Mouse (Mus musculus) liver, embryonic 16.5 days (tissue): ENCODE results near the gene Nostrin. TPM values are rescaled to one million over a fixed set of nuclear protein-coding genes. Genes with fewer than 3 reads are reported as not detected.

Experiments
- ATAC-seq: fragments of 200-750 bp; cut with Nextera tagmentation; 2 replicates; pipeline ENCODE4 v1.8.0; 2017; ENCODE audit warnings: low read depth, mild to moderate bottlenecking, moderate number of reproducible peaks, moderate library complexity
- H3K27ac ChIP-seq: fragments of 300-500 bp; sonication (generic); 2 replicates; pipeline ENCODE4 v1.5.1; 2014; ENCODE audit warnings: mild to moderate bottlenecking, low read length
- H3K27me3 ChIP-seq: fragments of 300-500 bp; sonication (generic); 2 replicates; pipeline ENCODE4 v1.6.1; 2014; ENCODE audit warnings: low read depth, low read length, mixed read lengths; ENCODE audit not compliant: control insufficient read depth, insufficient read depth
- H3K36me3 ChIP-seq: fragments of 300-500 bp; sonication (generic); 2 replicates; pipeline ENCODE4 v1.6.1; 2014; ENCODE audit warnings: mild to moderate bottlenecking; ENCODE audit not compliant: control insufficient read depth, insufficient read depth
- H3K4me1 ChIP-seq: fragments of 300-500 bp; sonication (generic); 2 replicates; pipeline ENCODE4 v1.6.1; 2014; ENCODE audit warnings: low read depth, low read length, mixed read lengths; ENCODE audit not compliant: control insufficient read depth
- H3K4me2 ChIP-seq: fragments of 300-500 bp; sonication (generic); 2 replicates; pipeline ENCODE4 v1.6.1; 2014; ENCODE audit warnings: low read depth, low read length, mixed read lengths
- H3K4me3 ChIP-seq: fragments of 300-500 bp; sonication (generic); 2 replicates; pipeline ENCODE4 v1.5.1; 2014; ENCODE audit warnings: low read depth, mild to moderate bottlenecking, low read length
- H3K9ac ChIP-seq: fragments of 300-500 bp; sonication (generic); 2 replicates; pipeline ENCODE4 v1.6.1; 2014; ENCODE audit warnings: low read depth, low read length
- H3K9me3 ChIP-seq: fragments of 300-500 bp; sonication (generic); replicated peaks from 2 replicates; pipeline ENCODE4 v1.6.1; 2016; ENCODE audit warnings: low read length; ENCODE audit not compliant: control insufficient read depth
- WGBS: fragments of 180-500 bp; shearing (Covaris S2); extraction: QIAGEN DNeasy Blood & Tissue Kit; methylation state at CpG from one replicate; pipeline ENCODE4 v1.1.7; 2014; ENCODE audit not compliant: insufficient replicate concordance; 5-methylcytosine and 5-hydroxymethylcytosine counted together
- polyA plus RNA-seq: library from polyadenylated mRNA; unstranded; fragments of >200 nt; fragmentation: Nextera tagmentation; extraction: Ambion mirVana; gene quantifications from 2 replicates; pipeline ENCODE4 v1.2.1, GENCODE M21; 2015

Nostrin gene
- polyA plus RNA-seq, 1 experiment from 2014 or later, result 7.2 TPM

DNA sequence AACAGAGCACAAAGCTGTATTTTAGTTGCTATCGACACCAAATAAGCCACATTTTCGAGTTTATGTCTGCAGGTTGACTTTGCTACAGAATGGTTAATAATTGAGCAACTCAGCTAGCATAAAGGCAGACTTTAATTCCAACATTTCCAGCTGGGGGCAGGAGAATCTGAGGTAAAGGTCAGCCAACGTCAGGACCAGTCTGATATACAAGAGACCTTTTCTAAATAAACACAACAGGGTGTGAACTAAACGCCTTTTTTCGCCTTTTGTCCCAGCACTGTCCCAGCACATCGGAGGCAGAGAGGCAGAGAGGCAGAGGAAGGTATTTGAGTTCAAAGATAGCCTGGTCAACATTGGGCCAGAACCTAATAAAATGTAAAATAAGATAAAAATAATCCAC, 69.6 kb downstream of the Nostrin start:
- H3K4me3 ChIP-seq, result peak overlapping the region; percentile 91
- H3K27ac ChIP-seq, result peak overlapping the region; percentile 82

DNA sequence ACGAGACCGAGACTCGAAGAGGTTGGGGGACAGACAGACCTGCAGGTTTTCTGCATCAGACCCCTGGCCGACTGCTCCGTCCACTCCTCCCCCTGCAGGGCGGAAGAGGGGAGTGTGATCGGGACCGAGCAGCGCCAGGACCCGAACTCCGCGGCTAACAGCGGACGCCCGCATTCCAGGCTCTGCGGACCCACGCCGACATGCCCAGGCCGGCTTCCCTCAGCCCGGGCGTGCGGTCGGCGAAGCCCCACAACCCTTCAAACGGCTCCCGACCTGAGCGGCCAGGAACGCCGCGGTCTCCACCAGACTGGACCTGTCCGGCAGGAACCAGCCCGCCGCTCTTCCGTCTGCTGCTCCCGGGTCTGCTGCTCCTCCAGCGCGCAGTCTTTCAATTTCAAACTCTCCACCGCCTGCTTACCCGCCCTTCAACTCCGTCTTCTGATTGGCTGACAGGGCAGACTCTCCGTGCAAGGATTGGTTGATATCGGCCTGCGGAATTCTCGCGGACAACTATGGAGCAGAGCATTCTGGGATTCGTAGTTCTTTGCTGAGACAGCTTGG, 70.3 kb downstream of the Nostrin start, which contains the start of gene Spc25:
TSS of gene Spc25 (minus strand) at position 404 of the 561 bp plus-strand sequence.
- Histone ChIP-seq H3K9me3 (no peaks in the 10 kb centered on the region), H3K27me3 (no peaks in the 10 kb centered on the region), H3K9ac (peak within 1 kb of the TSS; percentile 90), H3K27ac (peak within 1 kb of the TSS; percentile 82), H3K4me1 (peaks cover 8% of the 10 kb centered on the region), H3K36me3 (peaks cover 25% of the 10 kb centered on the region), H3K4me3 (peak within 1 kb of the TSS; percentile 91), H3K4me2 (peak within 1 kb of the TSS; percentile 71)
- WGBS, result under 1% methylated on average over 39 of the region's 46 CpGs
- peak; percentile 98 for ATAC-seq

More for the DNA sequence above, 69.6 kb downstream of the Nostrin start:
- H3K27me3 ChIP-seq, result no peaks in the 10 kb centered on the region
- peaks cover 27% of the 10 kb centered on the region for H3K36me3 ChIP-seq
- H3K9ac ChIP-seq, result peak overlapping the region; percentile 90
- H3K4me1 ChIP-seq, result peaks cover 8% of the 10 kb centered on the region
- 13% methylated on average over 6 of the region's 6 CpGs for WGBS
- no peaks in the 10 kb centered on the region for H3K9me3 ChIP-seq
- peak; percentile 10 for ATAC-seq
- H3K4me2 ChIP-seq, result peak overlapping the region; percentile 71

DNA sequence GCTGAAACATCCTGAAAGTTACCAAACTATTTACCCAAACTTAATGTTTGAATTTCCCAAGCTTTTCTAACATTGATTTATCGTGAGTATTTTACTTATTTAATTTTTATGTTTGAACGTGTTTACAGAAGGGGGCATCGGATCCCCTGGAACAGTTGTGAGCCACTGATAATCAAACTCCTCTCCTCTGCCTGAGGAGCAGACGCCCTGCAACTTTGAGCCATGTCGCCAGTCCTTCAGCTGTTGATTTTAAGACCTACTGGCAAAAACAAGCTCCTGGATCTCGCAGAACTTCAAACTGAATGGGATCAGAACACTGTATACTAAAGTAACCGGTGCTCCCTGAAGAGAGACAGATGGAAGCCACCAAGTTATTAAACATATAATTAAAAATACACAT, 70.9 kb downstream of the Nostrin start:
- Histone ChIP-seq H3K27ac (peak overlapping the region; percentile 9; the same call in 1 of the 2 replicates), H3K9ac (no peak overlapping the region)

DNA sequence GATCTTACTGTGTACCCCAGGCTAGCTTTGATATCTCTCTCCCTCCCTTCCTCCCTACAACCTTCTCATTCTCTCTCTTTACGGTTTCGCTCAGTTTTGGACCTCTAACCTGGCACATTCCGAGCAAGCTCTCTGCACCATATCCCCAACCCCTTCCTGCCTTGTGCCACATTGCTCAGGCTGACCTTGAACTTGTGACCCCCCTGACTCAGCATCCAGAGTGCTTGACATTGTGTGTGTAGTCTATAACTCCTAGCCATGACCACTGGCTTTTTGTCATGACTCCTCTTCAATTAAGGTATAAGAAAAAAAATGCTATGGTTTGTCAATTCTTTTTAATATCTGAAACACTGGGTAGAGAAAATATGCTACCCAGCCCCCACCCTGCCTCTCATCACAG, 74.1 kb downstream of the Nostrin start:
- no peak overlapping the region for H3K27ac ChIP-seq
- H3K27me3 ChIP-seq, result no peaks in the 10 kb centered on the region
- peaks cover 3% of the 10 kb centered on the region; the same call in 1 of the 2 replicates for H3K4me1 ChIP-seq
- H3K4me2 ChIP-seq, result no peak overlapping the region
- H3K9ac ChIP-seq, result no peak overlapping the region
- no peak overlapping the region for H3K4me3 ChIP-seq
- 61% methylated on average over 3 of the region's 3 CpGs for WGBS
- ATAC-seq, result no peak
- no peaks in the 10 kb centered on the region for H3K36me3 ChIP-seq
- no peaks in the 10 kb centered on the region for H3K9me3 ChIP-seq

More for the DNA sequence above, 70.9 kb downstream of the Nostrin start:
- Histone ChIP-seq H3K9me3 (no peaks in the 10 kb centered on the region), H3K36me3 (peaks cover 19% of the 10 kb centered on the region), H3K4me3 (peak overlapping the region; percentile 91), H3K4me1 (peaks cover 8% of the 10 kb centered on the region), H3K27me3 (no peaks in the 10 kb centered on the region), H3K4me2 (peak overlapping the region; percentile 56)
- peak; percentile 59 for ATAC-seq
- 11% methylated on average over 7 of the region's 7 CpGs for WGBS

DNA sequence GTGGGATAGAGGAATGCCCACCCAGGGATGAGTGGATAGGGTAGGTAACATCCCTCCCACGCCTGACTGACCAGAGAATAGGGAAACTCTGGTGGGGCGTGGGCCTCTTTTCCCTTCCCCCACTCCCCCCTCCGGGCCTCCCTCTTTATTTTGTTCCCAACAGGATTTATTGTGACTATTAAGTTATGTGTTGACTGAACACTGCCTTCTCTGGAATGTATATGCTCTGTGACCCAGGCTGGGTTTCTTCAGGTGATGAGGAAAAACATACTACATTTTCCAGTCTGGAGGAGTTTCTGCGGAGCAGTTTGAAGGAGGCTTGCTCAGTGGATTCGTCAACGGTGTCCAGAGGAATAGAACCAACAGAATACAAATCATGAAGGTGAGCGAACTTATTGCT, 75.2 kb downstream of the Nostrin start, which contains the start of gene G6pc2:
TSS of gene G6pc2 (plus strand) at position 301 of the 400 bp plus-strand sequence.
- Histone ChIP-seq H3K27ac (no peak within 1 kb of the TSS), H3K9ac (no peak within 1 kb of the TSS), H3K9me3 (no peaks in the 10 kb centered on the region), H3K36me3 (no peaks in the 10 kb centered on the region), H3K4me3 (no peak within 1 kb of the TSS), H3K27me3 (no peaks in the 10 kb centered on the region), H3K4me2 (no peak within 1 kb of the TSS), H3K4me1 (peaks cover 3% of the 10 kb centered on the region; the same call in 1 of the 2 replicates)
- 65% methylated on average over 7 of the region's 7 CpGs for WGBS
- ATAC-seq, result no peak

DNA sequence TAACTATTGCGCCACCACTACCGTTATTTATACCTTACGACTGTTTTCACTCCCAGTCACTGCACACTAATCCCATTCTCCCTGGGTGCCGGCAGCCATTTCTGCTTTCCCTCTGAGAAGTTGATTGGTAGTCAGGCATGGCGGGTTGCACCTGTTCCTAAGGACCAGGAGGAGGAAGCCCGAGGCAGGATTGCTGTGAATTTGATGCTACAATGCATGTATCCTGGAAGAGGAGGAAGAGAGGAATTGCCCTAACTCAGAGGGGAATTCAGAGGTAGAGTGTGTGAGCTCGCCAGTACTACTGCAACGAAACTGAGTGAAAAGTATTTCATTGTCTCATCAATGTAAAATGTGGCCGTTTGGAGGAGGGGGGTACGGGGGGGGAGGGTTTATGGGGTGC, 77.1 kb downstream of the Nostrin start:
- no peak overlapping the region for H3K4me2 ChIP-seq
- no peak overlapping the region for H3K27ac ChIP-seq
- H3K9me3 ChIP-seq, result no peaks in the 10 kb centered on the region
- H3K4me1 ChIP-seq, result no peaks in the 10 kb centered on the region
- WGBS, result 61% methylated on average over 10 of the region's 10 CpGs
- H3K27me3 ChIP-seq, result no peaks in the 10 kb centered on the region
- no peak overlapping the region for H3K9ac ChIP-seq
- no peaks in the 10 kb centered on the region for H3K36me3 ChIP-seq
- ATAC-seq, result no peak
- H3K4me3 ChIP-seq, result no peak overlapping the region

DNA sequence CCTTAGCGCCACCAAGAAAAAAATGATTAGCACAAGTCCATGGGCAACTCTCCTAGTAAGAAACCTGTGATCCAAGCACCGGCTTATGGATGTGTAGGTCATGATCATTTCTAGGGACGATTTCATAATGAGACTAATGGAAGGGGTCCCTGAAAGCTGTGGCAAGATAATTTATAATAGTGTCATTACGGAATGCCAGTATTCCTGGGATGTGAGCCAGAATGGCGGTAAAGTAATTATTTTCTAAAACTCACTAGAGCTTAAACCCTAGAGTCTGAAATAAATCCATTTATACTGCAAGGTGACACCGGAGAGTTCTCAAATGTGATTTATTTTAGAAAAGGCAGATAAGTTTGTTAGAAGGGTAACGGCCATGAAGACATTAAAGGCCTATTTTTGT, 79.6 kb downstream of the Nostrin start:
- H3K9me3 ChIP-seq, result no peaks in the 10 kb centered on the region
- WGBS, result 71% methylated on average over 7 of the region's 7 CpGs
- no peak overlapping the region for H3K27ac ChIP-seq
- H3K36me3 ChIP-seq, result no peaks in the 10 kb centered on the region
- H3K4me1 ChIP-seq, result no peaks in the 10 kb centered on the region
- no peaks in the 10 kb centered on the region for H3K27me3 ChIP-seq
- ATAC-seq, result no peak
- H3K4me3 ChIP-seq, result no peak overlapping the region
- no peak overlapping the region for H3K4me2 ChIP-seq
- H3K9ac ChIP-seq, result no peak overlapping the region

DNA sequence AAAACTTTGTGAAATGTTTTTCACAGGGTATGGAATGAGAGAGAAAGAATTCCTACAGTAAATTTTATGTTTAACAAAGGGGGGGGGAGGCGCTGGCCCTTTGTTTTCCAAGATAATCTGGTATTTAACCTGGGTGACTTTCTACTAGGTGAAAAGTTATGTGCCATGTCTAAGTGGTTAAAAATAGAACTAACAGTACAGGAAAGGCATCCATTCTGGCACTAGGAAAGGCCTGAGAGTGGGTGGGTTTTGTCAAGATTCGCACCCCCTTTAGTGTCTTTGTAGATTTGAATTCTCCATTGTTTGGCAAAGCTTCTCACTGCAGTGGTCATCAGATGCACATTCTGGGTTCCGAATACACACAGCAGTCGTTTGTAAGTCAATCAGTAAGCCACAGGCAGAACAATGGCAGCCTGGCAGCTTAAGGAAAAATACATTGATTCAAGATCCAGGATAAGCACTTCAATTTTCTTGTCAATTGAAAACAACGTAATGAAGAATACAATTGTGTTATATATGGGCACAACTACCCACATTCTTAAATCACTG, 86.3 kb downstream of the Nostrin start:
- Histone ChIP-seq H3K4me1 (no peaks in the 10 kb centered on the region), H3K9ac (no peak overlapping the region), H3K9me3 (no peaks in the 10 kb centered on the region), H3K4me3 (no peak overlapping the region), H3K4me2 (no peak overlapping the region), H3K27me3 (no peaks in the 10 kb centered on the region), H3K27ac (no peak overlapping the region), H3K36me3 (no peaks in the 10 kb centered on the region)
- WGBS, result 49% methylated on average over 5 of the region's 5 CpGs
- no peak for ATAC-seq

DNA sequence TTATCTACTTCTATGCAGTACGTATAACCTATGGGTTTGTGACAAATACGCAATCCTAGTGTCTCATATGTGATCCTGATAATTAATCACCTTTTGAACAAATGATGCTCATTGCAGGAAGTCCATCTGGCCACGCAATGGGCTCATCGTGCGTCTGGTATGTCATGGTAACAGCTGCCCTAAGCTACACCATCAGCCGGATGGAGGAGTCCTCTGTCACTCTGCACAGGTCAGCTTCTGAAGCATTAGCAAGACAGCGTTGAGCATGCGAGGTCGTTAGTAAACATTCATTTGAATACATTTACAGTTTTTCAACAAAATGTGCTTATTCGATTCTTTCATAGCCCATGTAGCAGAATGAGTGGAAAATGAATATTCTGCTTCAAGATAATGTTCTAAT, 87.2 kb downstream of the Nostrin start:
- no peaks in the 10 kb centered on the region for H3K4me1 ChIP-seq
- H3K27ac ChIP-seq, result no peak overlapping the region
- no peak overlapping the region for H3K9ac ChIP-seq
- H3K4me3 ChIP-seq, result no peak overlapping the region
- no peak overlapping the region for H3K4me2 ChIP-seq
- no peaks in the 10 kb centered on the region for H3K36me3 ChIP-seq
- H3K9me3 ChIP-seq, result no peaks in the 10 kb centered on the region
- 70% methylated on average over 10 of the region's 10 CpGs for WGBS
- ATAC-seq, result no peak
- H3K27me3 ChIP-seq, result no peaks in the 10 kb centered on the region
